In genomic region chr3:146184992-146185657, GRCm38 (mm10) we compare ENCODE assay signal across 9 mouse cellular contexts. TPM values are rescaled to one million over a fixed set of nuclear protein-coding genes. Genes with fewer than 3 reads are reported as not detected.
A peak's percentile ranks its signal among the peaks of the same experiment; 100 is the strongest.
DNase-seq lines count a peak whose midpoint lies in the region; ATAC-seq and TF ChIP-seq lines count a peak whose summit lies in the region.
"Had no signal": no experiment of that assay in that cellular context is flagged by ENCODE, and none has a peak within 500 bp of the region (broad histone marks: within the 10 kb centered on the region; RNA-seq: fewer than 3 reads in every experiment).

No protein-coding gene starts in this region.

- ATAC-seq in forebrain, embryonic 15.5 days (replicated peaks), result peak; percentile 73
- ATAC-seq in hematopoietic stem cell, adult 5-6 weeks (replicated peaks in 1 of 2; ENCODE audit: insufficient read depth in 1 of 2, low FRiP score in 2 of 2, low TSS enrichment in 1 of 2, low read depth in 1 of 2, poor library complexity in 2 of 2, severe bottlenecking in 2 of 2), result peak; percentile 47 to 59; a peak in 1 of 4 replicates
- ATAC-seq in lung, postnatal 0 days, result peak; percentile 62

- no peak overlapping the region for H3K4me2 ChIP-seq in forebrain, embryonic 15.5 days (replicated peaks)
- no peak overlapping the region for H3K4me2 ChIP-seq in lung, postnatal 0 days (replicated peaks; ENCODE audit: low read depth, low read length)
- H3K4me2 ChIP-seq: liver, embryonic 13.5 days had no signal

- no peaks in the 10 kb centered on the region for H3K9me3 ChIP-seq in forebrain, embryonic 15.5 days
- no peaks in the 10 kb centered on the region for H3K9me3 ChIP-seq in lung, postnatal 0 days (ENCODE audit: low read length)
- H3K9me3 ChIP-seq: liver, embryonic 13.5 days had no signal

- no peaks in the 10 kb centered on the region for H3K36me3 ChIP-seq in forebrain, embryonic 15.5 days
- H3K36me3 ChIP-seq in lung, postnatal 0 days (ENCODE audit: insufficient read depth, low read length), result no peaks in the 10 kb centered on the region

- H3K27ac ChIP-seq in forebrain, embryonic 15.5 days (replicated peaks), result no peak overlapping the region
- H3K27ac ChIP-seq in lung, postnatal 0 days (ENCODE audit: low read length), result no peak overlapping the region
- H3K27ac ChIP-seq: liver, embryonic 13.5 days had no signal

- peak; percentile 96 for TF ChIP-seq CTCF in lung, postnatal 0 days (IDR thresholded peaks at IDR 0.05)

- WGBS in forebrain, embryonic 15.5 days, result 14% methylated on average over 13 of the region's 13 CpGs
- WGBS in lung, postnatal 0 days, result 18% methylated on average over 13 of the region's 13 CpGs

- H3K27me3 ChIP-seq in forebrain, embryonic 15.5 days, result no peaks in the 10 kb centered on the region
- no peaks in the 10 kb centered on the region for H3K27me3 ChIP-seq in lung, postnatal 0 days (replicated peaks; ENCODE audit: insufficient read depth, low read length)
- H3K27me3 ChIP-seq: liver, embryonic 13.5 days had no signal

- no peak for TF ChIP-seq EP300 in lung, postnatal 0 days (IDR thresholded peaks at IDR 0.05)

- no peak overlapping the region for H3K4me3 ChIP-seq in forebrain, embryonic 15.5 days
- no peak overlapping the region for H3K4me3 ChIP-seq in lung, postnatal 0 days (ENCODE audit: low read depth, low read length)
- H3K4me3 ChIP-seq: liver, embryonic 13.5 days had no signal

- H3K9ac ChIP-seq in forebrain, embryonic 15.5 days (replicated peaks), result no peak overlapping the region
- no peak overlapping the region for H3K9ac ChIP-seq in lung, postnatal 0 days (replicated peaks; ENCODE audit: low read depth)
- H3K9ac ChIP-seq: liver, embryonic 13.5 days had no signal

- peak; percentile 58 for DNase-seq in MEL-GATA-1-ER (ENCODE audit: extremely low read depth, low read depth)
- peak; percentile 44 for DNase-seq in c-Kit-positive CD71-negative TER-119-negative erythroid progenitor cells, embryonic 14.5 days (ENCODE audit: low read depth)
- peak; percentile 29 to 87 for DNase-seq in layer of hippocampus, adult 18-20 months (ENCODE audit: low spot score in 2 of 2)
- peak; percentile 87 for DNase-seq in lung, postnatal 0 days (ENCODE audit: low spot score)
- peak; percentile 31 for DNase-seq in ovary, postnatal 36 days (ENCODE audit: low spot score)
- peak; percentile 47 for DNase-seq in urinary bladder, postnatal 25 days (ENCODE audit: low spot score)
- DNase-seq: liver, embryonic 13.5 days had no signal

- no peaks in the 10 kb centered on the region for H3K4me1 ChIP-seq in forebrain, embryonic 15.5 days
- H3K4me1 ChIP-seq in lung, postnatal 0 days (ENCODE audit: insufficient read depth, low read depth, low read length), result no peaks in the 10 kb centered on the region

RNA-seq across cellular contexts. Expression of gene Mcoln2, which starts 35.5 kb away (rescaled TPM):
- not detected in 2 replicates for polyA plus RNA-seq in forebrain, embryonic 15.5 days (2015; fragmentation: Nextera tagmentation; extraction: Ambion mirVana)
- total RNA-seq in hematopoietic stem cell, adult 5-6 weeks (2017), result 27.8 and 45.0 TPM in 2 replicates
- total RNA-seq in layer of hippocampus, adult 18-20 months (2021), result not detected
- 0.25 and 0.27 TPM in 2 replicates for polyA plus RNA-seq in lung, postnatal 0 days (2015; fragmentation: Nextera tagmentation; extraction: Ambion mirVana)

RNA-seq across cellular contexts. Expression of gene Lpar3, which starts 35.6 kb away (rescaled TPM):
- polyA plus RNA-seq in forebrain, embryonic 15.5 days (2015; fragmentation: Nextera tagmentation; extraction: Ambion mirVana), result 0.18 and 0.28 TPM in 2 replicates
- total RNA-seq in hematopoietic stem cell, adult 5-6 weeks (2017), result not detected in 2 replicates
- under 1 TPM; 0.33 to 0.45 TPM for total RNA-seq in layer of hippocampus, adult 18-20 months (2021)
- polyA plus RNA-seq in lung, postnatal 0 days (2015; fragmentation: Nextera tagmentation; extraction: Ambion mirVana), result 9.5 and 9.8 TPM in 2 replicates

Comparison
In these comparisons a context has a peak if more than half of its experiments do, and no peak if none do; other contexts are left out.
1. DNase-seq: peak in every context shown above with its lines; median percentile 87 in lung, postnatal 0 days; 58 in MEL-GATA-1-ER; 58 in layer of hippocampus, adult 18-20 months; 47 in urinary bladder, postnatal 25 days; 44 in c-Kit-positive CD71-negative TER-119-negative erythroid progenitor cells, embryonic 14.5 days; 31 in ovary, postnatal 36 days.
2. RNA of gene Mcoln2, which starts 35.5 kb away (total RNA-seq): 27.8 to 45.0 TPM in hematopoietic stem cell, adult 5-6 weeks; not detected in layer of hippocampus, adult 18-20 months; every median in the first group is over 10 times any median in the second.
3. Peak in every context shown above with its lines, with median percentiles within 50 percentile points of each other: ATAC-seq.